Mouse (Mus musculus): ENCODE results near the gene Sh2b3. TPM values are rescaled to one million over a fixed set of nuclear protein-coding genes. Genes with fewer than 3 reads are reported as not detected.
"Not testable (repeated sequence)": the region's sequence is repeated elsewhere in the genome, so short reads cannot be mapped to it uniquely, and the experiment has no call there.

Gene Sh2b3
- total and polyA plus RNA-seq, 2 experiments from 2014 or later = 6.6 to 24.7 TPM

- Histone ChIP-seq H3K27me3 (ENCODE audit: insufficient read depth, low read length) (no peaks in the 10 kb centered on the region), H3K4me2 (ENCODE audit: low read depth, low read length) (no peak overlapping the region), H3K27ac (no peak overlapping the region), H3K9ac (replicated peaks; ENCODE audit: low read length) (no peak overlapping the region), H3K4me1 (ENCODE audit: insufficient read depth, low read length) (no peaks in the 10 kb centered on the region), H3K4me3 (ENCODE audit: low read length) (no peak overlapping the region), H3K36me3 (ENCODE audit: insufficient read depth, low read length) (peaks cover 27% of the 10 kb centered on the region; the same call in 1 of the 2 replicates), H3K9me3 (ENCODE audit: low read length) (0 out of 2 replicates have a peak, but pooled peaks cover 5% of the 10 kb centered on the region)
- no peak for ATAC-seq
- DNase-seq (ENCODE audit: low spot score) = no peak
- no peak for TF ChIP-seq CTCF (IDR thresholded peaks at IDR 0.05; ENCODE audit: low read depth)
- WGBS = 90% methylated on average over 11 of the region's 11 CpGs
These were observed 19.3 kb upstream of the Sh2b3 start for GRCm38 (mm10) chr5:121856740-121857139.

- ATAC-seq (peak; percentile 50), DNase-seq (ENCODE audit: low spot score) (peak; percentile 46)
- no peaks in the 10 kb centered on the region for H3K9me3 ChIP-seq (ENCODE audit: low read length)
- WGBS = 21% methylated on average over 10 of the region's 10 CpGs
- no peak overlapping the region for H3K4me3 ChIP-seq (ENCODE audit: low read length)
- peaks cover 18% of the 10 kb centered on the region; the same call in 1 of the 2 replicates for H3K36me3 ChIP-seq (ENCODE audit: insufficient read depth, low read length)
- H3K9ac ChIP-seq (replicated peaks; ENCODE audit: low read length) = no peak overlapping the region
- no peak for TF ChIP-seq CTCF (IDR thresholded peaks at IDR 0.05; ENCODE audit: low read depth)
- H3K27me3 ChIP-seq (ENCODE audit: insufficient read depth, low read length) = no peaks in the 10 kb centered on the region
- H3K4me1 ChIP-seq (ENCODE audit: insufficient read depth, low read length) = peaks cover 12% of the 10 kb centered on the region
- no peak overlapping the region for H3K27ac ChIP-seq
- H3K4me2 ChIP-seq (ENCODE audit: low read depth, low read length) = no peak overlapping the region
These were observed 17.3 kb upstream of the Sh2b3 start for GRCm38 (mm10) chr5:121854768-121855167.

GRCm38 (mm10) chr5:121853368-121854051 lies 16.1 kb upstream of the Sh2b3 start:
- ATAC-seq = no peak
- TF ChIP-seq CTCF (IDR thresholded peaks at IDR 0.05; ENCODE audit: low read depth) = no peak
- H3K27ac ChIP-seq = no peak overlapping the region
- no peaks in the 10 kb centered on the region for H3K27me3 ChIP-seq (ENCODE audit: insufficient read depth, low read length)
- no peak overlapping the region for H3K4me3 ChIP-seq (ENCODE audit: low read length)
- H3K9me3 ChIP-seq (ENCODE audit: low read length) = no peaks in the 10 kb centered on the region
- no peak overlapping the region; the same call in 1 of the 2 replicates for H3K9ac ChIP-seq (replicated peaks; ENCODE audit: low read length)
- peaks cover 15% of the 10 kb centered on the region for H3K4me1 ChIP-seq (ENCODE audit: insufficient read depth, low read length)
- WGBS = 67% methylated on average over 9 of the region's 9 CpGs
- H3K36me3 ChIP-seq (ENCODE audit: insufficient read depth, low read length) = peaks cover 18% of the 10 kb centered on the region; the same call in 1 of the 2 replicates
- no peak for DNase-seq (ENCODE audit: low spot score)
- no peak overlapping the region for H3K4me2 ChIP-seq (ENCODE audit: low read depth, low read length)

DNA sequence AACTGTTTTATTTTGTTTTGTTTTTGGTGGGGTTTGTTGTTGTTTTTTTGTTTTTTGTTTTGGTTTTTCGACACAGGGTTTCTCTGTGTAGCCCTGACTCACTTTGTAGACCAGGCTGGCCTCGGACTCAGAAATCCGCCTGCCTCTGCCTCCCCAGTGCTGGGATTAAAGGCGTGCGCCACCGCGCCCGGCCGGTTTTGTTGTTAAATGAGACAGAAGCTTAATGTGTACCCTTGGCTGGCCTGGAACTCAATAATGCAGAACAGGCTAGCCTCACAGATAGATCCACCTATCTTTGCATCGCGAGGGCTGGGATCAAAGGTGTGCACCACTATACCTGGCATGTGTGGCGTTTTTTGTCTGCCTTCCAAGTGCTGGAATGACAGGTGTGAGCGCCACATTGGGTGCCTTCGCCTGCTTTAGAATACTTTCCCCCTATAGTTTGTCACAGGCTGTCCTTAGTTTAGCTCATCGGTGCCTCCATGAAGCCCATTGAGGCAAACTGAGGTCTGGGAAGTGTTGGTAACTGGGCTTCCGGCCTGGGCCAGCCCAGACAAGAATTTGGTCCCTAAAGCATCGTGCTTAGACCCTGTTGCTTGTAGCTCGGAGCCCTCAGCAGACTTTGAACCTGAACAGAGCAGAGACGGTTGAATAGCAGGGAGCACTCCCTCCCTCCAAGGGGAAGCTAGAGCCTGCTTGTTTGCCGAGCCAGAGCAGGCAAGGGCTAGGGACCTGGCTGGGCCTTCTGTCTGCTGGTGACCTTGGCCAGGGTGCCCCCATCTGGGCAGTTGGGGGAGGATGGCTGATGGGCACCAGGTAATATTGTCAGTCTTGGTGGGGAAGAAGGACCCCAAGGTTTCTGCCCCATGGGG lies 12.3 kb upstream of the Sh2b3 start:
- Histone ChIP-seq H3K4me1 (ENCODE audit: insufficient read depth, low read length) (peaks cover 21% of the 10 kb centered on the region), H3K4me2 (ENCODE audit: low read depth, low read length) (peak overlapping the region; percentile 72), H3K9me3 (ENCODE audit: low read length) (no peaks in the 10 kb centered on the region), H3K9ac (replicated peaks; ENCODE audit: low read length) (peak overlapping the region; percentile 81), H3K27ac (no peak overlapping the region), H3K27me3 (ENCODE audit: insufficient read depth, low read length) (no peaks in the 10 kb centered on the region), H3K36me3 (ENCODE audit: insufficient read depth, low read length) (peaks cover 18% of the 10 kb centered on the region; the same call in 1 of the 2 replicates), H3K4me3 (ENCODE audit: low read length) (peak overlapping the region; percentile 91)
- WGBS = 40% methylated on average over 20 of the region's 20 CpGs
- ATAC-seq = no peak
- DNase-seq (ENCODE audit: low spot score) = no peak
- TF ChIP-seq CTCF (IDR thresholded peaks at IDR 0.05; ENCODE audit: low read depth) = no peak

GRCm38 (mm10) chr5:121848743-121849142 lies 11.3 kb upstream of the Sh2b3 start, which contains the start of gene Pheta1:
TSS of gene Pheta1 (plus strand) at chr5:121848984.
- Histone ChIP-seq H3K36me3 (ENCODE audit: insufficient read depth, low read length) (peaks cover 16% of the 10 kb centered on the region; the same call in 1 of the 2 replicates), H3K4me3 (ENCODE audit: low read length) (peak within 1 kb of the TSS; percentile 91), H3K9me3 (ENCODE audit: low read length) (no peaks in the 10 kb centered on the region), H3K4me1 (ENCODE audit: insufficient read depth, low read length) (peaks cover 21% of the 10 kb centered on the region), H3K9ac (replicated peaks; ENCODE audit: low read length) (peak within 1 kb of the TSS; percentile 81), H3K27me3 (ENCODE audit: insufficient read depth, low read length) (0 out of 2 replicates have a peak, but pooled peaks cover under 1% of the 10 kb centered on the region), H3K4me2 (ENCODE audit: low read depth, low read length) (peak within 1 kb of the TSS; percentile 72), H3K27ac (peak within 1 kb of the TSS; percentile 58)
- peak; percentile 95 for DNase-seq (ENCODE audit: low spot score)
- peak; percentile 92 for ATAC-seq
- TF ChIP-seq CTCF (IDR thresholded peaks at IDR 0.05; ENCODE audit: low read depth) = no peak
- 2% methylated on average over 36 of the region's 42 CpGs for WGBS

DNA sequence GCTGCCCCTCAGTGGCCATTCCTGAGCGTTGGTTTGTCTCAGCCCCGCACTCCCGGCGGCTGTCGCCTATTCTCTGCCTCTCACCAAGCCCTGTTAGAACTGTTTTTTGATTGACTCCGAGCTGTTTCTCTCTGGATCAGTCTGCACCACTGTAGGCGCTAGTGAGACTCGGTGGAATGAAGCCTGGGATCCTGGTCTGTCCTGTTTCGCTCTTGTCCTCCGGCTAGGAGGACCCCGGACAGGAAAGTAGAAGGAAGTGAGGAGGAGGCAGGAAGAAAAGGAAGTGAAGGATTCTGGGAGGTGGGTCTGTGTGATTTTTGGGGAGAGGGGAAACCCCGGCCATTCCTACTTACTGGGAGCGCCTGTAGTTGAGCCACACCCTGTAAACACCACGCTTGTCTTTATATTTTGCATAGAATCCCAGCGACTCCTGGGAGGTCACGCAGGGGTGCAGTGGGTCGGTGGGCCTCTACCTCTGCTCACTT lies 10.6 kb upstream of the Sh2b3 start:
- Histone ChIP-seq H3K36me3 (ENCODE audit: insufficient read depth, low read length) (peaks cover 9% of the 10 kb centered on the region; the same call in 1 of the 2 replicates), H3K27me3 (ENCODE audit: insufficient read depth, low read length) (0 out of 2 replicates have a peak, but pooled peaks cover 7% of the 10 kb centered on the region), H3K9me3 (ENCODE audit: low read length) (no peaks in the 10 kb centered on the region), H3K27ac (peak overlapping the region; percentile 58), H3K4me1 (ENCODE audit: insufficient read depth, low read length) (peaks cover 21% of the 10 kb centered on the region), H3K4me3 (ENCODE audit: low read length) (peak overlapping the region; percentile 91), H3K9ac (replicated peaks; ENCODE audit: low read length) (0 out of 2 replicates have a peak overlapping the region, but pooled peaks have one; percentile 81), H3K4me2 (ENCODE audit: low read depth, low read length) (peak overlapping the region; percentile 72)
- ATAC-seq = peak; percentile 18; the same call in 1 of the 2 replicates
- WGBS = 1% methylated on average over 17 of the region's 17 CpGs
- peak; percentile 62 for DNase-seq (ENCODE audit: low spot score)
- peak; percentile 54 for TF ChIP-seq CTCF (IDR thresholded peaks at IDR 0.05; ENCODE audit: low read depth)

DNA sequence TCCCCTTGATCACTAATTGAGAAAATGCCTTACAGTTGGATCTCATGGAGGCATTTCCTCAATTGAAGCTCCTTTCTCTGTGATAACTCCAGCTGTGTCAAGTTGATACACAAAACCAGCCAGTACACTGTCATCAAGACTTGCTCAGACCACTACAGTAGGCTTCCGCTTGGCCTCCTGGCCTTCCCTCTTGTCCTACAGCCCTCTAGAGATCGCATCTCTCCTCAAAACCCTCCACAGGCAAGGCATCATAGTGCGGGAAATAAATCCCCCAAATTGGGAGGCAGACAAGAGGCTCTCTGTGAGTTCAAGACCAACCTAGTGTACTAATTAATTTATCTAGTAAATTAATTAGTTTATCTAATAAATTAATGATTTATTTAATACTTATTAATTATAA lies 9.8 kb upstream of the Sh2b3 start:
- WGBS = 83% methylated on average over 3 of the region's 3 CpGs
- not testable (repeated sequence) for H3K9me3 ChIP-seq (ENCODE audit: low read length); H3K4me2 ChIP-seq (ENCODE audit: low read depth, low read length); ATAC-seq; H3K36me3 ChIP-seq (ENCODE audit: insufficient read depth, low read length); DNase-seq (ENCODE audit: low spot score); H3K27me3 ChIP-seq (ENCODE audit: insufficient read depth, low read length); H3K27ac ChIP-seq; H3K9ac ChIP-seq (replicated peaks; ENCODE audit: low read length); H3K4me3 ChIP-seq (ENCODE audit: low read length)
- H3K4me1 ChIP-seq (ENCODE audit: insufficient read depth, low read length) = peaks cover 21% of the 10 kb centered on the region

Data from hindbrain, postnatal 0 days (tissue).